Mouse (Mus musculus) right cerebral cortex, postnatal 36 days (tissue): ENCODE measurements around the gene Macrod1.

Source experiments
- DNase-seq, 2 experiments: peaks; one replicate each; pipeline ENCODE4 v3.0.0; 2022; ENCODE audit warnings: low spot score in 2 of 2, mixed read lengths in 1 of 2

Gene Macrod1

GRCm38 (mm10) chr19:7171447-7171846 lies 114.8 kb downstream of the Macrod1 start:
- no peak for DNase-seq

- peak; percentile 66 to 71 for DNase-seq
These were observed 115.6 kb downstream of the Macrod1 start for GRCm38 (mm10) chr19:7172051-7172866.

- DNase-seq, result no peak
These were observed 119.6 kb downstream of the Macrod1 start for GRCm38 (mm10) chr19:7176041-7176696.

GRCm38 (mm10) chr19:7177804-7178511 lies 121.3 kb downstream of the Macrod1 start:
- no peak for DNase-seq

- no peak for DNase-seq
These were observed 122.3 kb downstream of the Macrod1 start for GRCm38 (mm10) chr19:7178841-7179452.

- no peak for DNase-seq
These were observed 124.3 kb downstream of the Macrod1 start for GRCm38 (mm10) chr19:7180756-7181405.

- no peak for DNase-seq
These were observed 124.9 kb downstream of the Macrod1 start for GRCm38 (mm10) chr19:7181496-7181895.

- peak; percentile 38 to 56 for DNase-seq
These were observed 125.8 kb downstream of the Macrod1 start for GRCm38 (mm10) chr19:7182273-7182949.

GRCm38 (mm10) chr19:7183419-7183818 lies 126.8 kb downstream of the Macrod1 start:
- DNase-seq, result no peak

GRCm38 (mm10) chr19:7185059-7185458 lies 128.4 kb downstream of the Macrod1 start:
- no peak for DNase-seq

GRCm38 (mm10) chr19:7185715-7186291 lies 129.2 kb downstream of the Macrod1 start:
- DNase-seq, result no peak

- DNase-seq, result no peak
These were observed 130.5 kb downstream of the Macrod1 start for GRCm38 (mm10) chr19:7187157-7187556.

GRCm38 (mm10) chr19:7189026-7189425 lies 132.4 kb downstream of the Macrod1 start:
- no peak for DNase-seq

GRCm38 (mm10) chr19:7190986-7191385 lies 134.4 kb downstream of the Macrod1 start:
- DNase-seq, result no peak

GRCm38 (mm10) chr19:7191639-7192038 lies 135.0 kb downstream of the Macrod1 start:
- DNase-seq, result no peak

- no peak for DNase-seq
These were observed 136.0 kb downstream of the Macrod1 start for GRCm38 (mm10) chr19:7192561-7192967.

- DNase-seq, result no peak
These were observed 139.5 kb downstream of the Macrod1 start for GRCm38 (mm10) chr19:7195900-7196728.

- no peak for DNase-seq
These were observed 140.2 kb downstream of the Macrod1 start for GRCm38 (mm10) chr19:7196741-7197270.

- DNase-seq, result no peak
These were observed 140.8 kb downstream of the Macrod1 start for GRCm38 (mm10) chr19:7197445-7197844.
